Mouse (Mus musculus) granulocyte monocyte progenitor cell, adult 5-6 weeks (primary cell): ENCODE data around the gene Pagr1a. TPM values are rescaled to one million over a fixed set of nuclear protein-coding genes. Genes with fewer than 3 reads are reported as not detected.

Experiments
- total RNA-seq, 2 experiments: library from RNA; stranded (forward) in 1 of 2; stranded (reverse) in 1 of 2; fragments of 200-712, 200-1000 nt in 1 of 2; fragments of >200 nt in 1 of 2; fragmentation: Nextera tagmentation in 1 of 2; gene quantifications; 2 replicates each; pipeline ENCODE4 v1.2.3; 2014 to 2017

Gene Pagr1a
- total RNA-seq, 2 experiments from 2014 or later, result 27.2 to 50.8 TPM

Other genes starting within 250 kb of the Pagr1a start
Only the 30 nearest of the 32 such genes appear.
- gene Tbx6, start 235.9 kb downstream of the Pagr1a start, total RNA-seq (2014; fragmentation: Nextera tagmentation), result 0.58 TPM in 1 of 2 replicates, not detected in the other
- not detected in 2 replicates for gene Tbx6, start 235.9 kb downstream of the Pagr1a start, total RNA-seq (2017)
- gene Ppp4c, start 224.9 kb downstream of the Pagr1a start, total RNA-seq (2014; fragmentation: Nextera tagmentation), result 160 and 219 TPM in 2 replicates
- 131 and 137 TPM in 2 replicates for gene Ppp4c, start 224.9 kb downstream of the Pagr1a start, total RNA-seq (2017)
- not detected in 2 replicates for gene Fam57b, start 219.7 kb downstream of the Pagr1a start, total RNA-seq (2014; fragmentation: Nextera tagmentation)
- not detected in 2 replicates for gene Fam57b, start 219.7 kb downstream of the Pagr1a start, total RNA-seq (2017)
- gene 4930451I11Rik, start 185.7 kb downstream of the Pagr1a start, total RNA-seq (2014; fragmentation: Nextera tagmentation), result not detected in 2 replicates
- gene 4930451I11Rik, start 185.7 kb downstream of the Pagr1a start, total RNA-seq (2017), result not detected in 2 replicates
- not detected in 2 replicates for gene Doc2a, start 169.9 kb downstream of the Pagr1a start, total RNA-seq (2014; fragmentation: Nextera tagmentation)
- gene Doc2a, start 169.9 kb downstream of the Pagr1a start, total RNA-seq (2017), result 0.15 TPM in 1 of 2 replicates, not detected in the other
- gene Hirip3, start 155.4 kb downstream of the Pagr1a start, total RNA-seq (2014; fragmentation: Nextera tagmentation), result 62.2 and 65.9 TPM in 2 replicates
- 168 and 171 TPM in 2 replicates for gene Hirip3, start 155.4 kb downstream of the Pagr1a start, total RNA-seq (2017)
- gene Ino80e, start 155.0 kb downstream of the Pagr1a start, total RNA-seq (2014; fragmentation: Nextera tagmentation), result 89.0 and 100 TPM in 2 replicates
- gene Ino80e, start 155.0 kb downstream of the Pagr1a start, total RNA-seq (2017), result 23.4 and 35.3 TPM in 2 replicates
- gene Taok2, start 132.6 kb downstream of the Pagr1a start, total RNA-seq (2014; fragmentation: Nextera tagmentation), result 28.0 and 45.8 TPM in 2 replicates
- 29.9 and 35.6 TPM in 2 replicates for gene Taok2, start 132.6 kb downstream of the Pagr1a start, total RNA-seq (2017)
- 27.9 and 31.9 TPM in 2 replicates for gene Tmem219, start 94.4 kb downstream of the Pagr1a start, total RNA-seq (2014; fragmentation: Nextera tagmentation)
- gene Tmem219, start 94.4 kb downstream of the Pagr1a start, total RNA-seq (2017), result 20.0 and 26.5 TPM in 2 replicates
- 12.4 and 23.1 TPM in 2 replicates for gene Kctd13, start 88.5 kb downstream of the Pagr1a start, total RNA-seq (2014; fragmentation: Nextera tagmentation)
- gene Kctd13, start 88.5 kb downstream of the Pagr1a start, total RNA-seq (2017), result 9.7 and 10.3 TPM in 2 replicates
- gene Asphd1, start 67.8 kb downstream of the Pagr1a start, total RNA-seq (2014; fragmentation: Nextera tagmentation), result not detected in 2 replicates
- not detected in 2 replicates for gene Asphd1, start 67.8 kb downstream of the Pagr1a start, total RNA-seq (2017)
- 3.4 and 6.4 TPM in 2 replicates for gene Sez6l2, start 66.8 kb downstream of the Pagr1a start, total RNA-seq (2014; fragmentation: Nextera tagmentation)
- 0.46 and 1.4 TPM in 2 replicates for gene Sez6l2, start 66.8 kb downstream of the Pagr1a start, total RNA-seq (2017)
- gene Cdipt, start 41.4 kb downstream of the Pagr1a start, total RNA-seq (2014; fragmentation: Nextera tagmentation), result 72.3 and 78.9 TPM in 2 replicates
- 38.2 and 63.1 TPM in 2 replicates for gene Cdipt, start 41.4 kb downstream of the Pagr1a start, total RNA-seq (2017)
- gene Cdiptos, start 41.3 kb downstream of the Pagr1a start, total RNA-seq (2014; fragmentation: Nextera tagmentation), result 1.1 and 2.7 TPM in 2 replicates
- 0.26 and 1.1 TPM in 2 replicates for gene Cdiptos, start 41.3 kb downstream of the Pagr1a start, total RNA-seq (2017)
- 9.8 and 13.1 TPM in 2 replicates for gene Mvp, start 2.7 kb downstream of the Pagr1a start, total RNA-seq (2014; fragmentation: Nextera tagmentation)
- 17.7 and 22.1 TPM in 2 replicates for gene Mvp, start 2.7 kb downstream of the Pagr1a start, total RNA-seq (2017)
- not detected in 2 replicates for gene Pagr1b, start 868 bp downstream of the Pagr1a start, total RNA-seq (2014; fragmentation: Nextera tagmentation)
- gene Pagr1b, start 868 bp downstream of the Pagr1a start, total RNA-seq (2017), result 10.5 TPM in 1 of 2 replicates, not detected in the other
- gene Gm42742, start 3.7 kb upstream of the Pagr1a start, total RNA-seq (2014; fragmentation: Nextera tagmentation), result 2.3 and 28.3 TPM in 2 replicates
- gene Gm42742, start 3.7 kb upstream of the Pagr1a start, total RNA-seq (2017), result 32.7 and 35.4 TPM in 2 replicates
- gene Prrt2, start 3.9 kb upstream of the Pagr1a start, total RNA-seq (2014; fragmentation: Nextera tagmentation), result 1.8 and 6.9 TPM in 2 replicates
- gene Prrt2, start 3.9 kb upstream of the Pagr1a start, total RNA-seq (2017), result 0.43 and 1.6 TPM in 2 replicates
- gene Maz, start 9.7 kb upstream of the Pagr1a start, total RNA-seq (2014; fragmentation: Nextera tagmentation), result 143 and 169 TPM in 2 replicates
- gene Maz, start 9.7 kb upstream of the Pagr1a start, total RNA-seq (2017), result 52.5 and 77.5 TPM in 2 replicates
- 26.2 and 29.2 TPM in 2 replicates for gene Kif22, start 25.1 kb upstream of the Pagr1a start, total RNA-seq (2014; fragmentation: Nextera tagmentation)
- 65.0 and 67.4 TPM in 2 replicates for gene Kif22, start 25.1 kb upstream of the Pagr1a start, total RNA-seq (2017)
- not detected in 2 replicates for gene Zg16, start 70.0 kb upstream of the Pagr1a start, total RNA-seq (2014; fragmentation: Nextera tagmentation)
- 1.6 and 2.5 TPM in 2 replicates for gene Zg16, start 70.0 kb upstream of the Pagr1a start, total RNA-seq (2017)
- gene AI467606, start 74.0 kb upstream of the Pagr1a start, total RNA-seq (2014; fragmentation: Nextera tagmentation), result 19.3 and 22.1 TPM in 2 replicates
- 23.5 and 25.9 TPM in 2 replicates for gene AI467606, start 74.0 kb upstream of the Pagr1a start, total RNA-seq (2017)
- 2.7 and 3.1 TPM in 2 replicates for gene Qprt, start 104.9 kb upstream of the Pagr1a start, total RNA-seq (2014; fragmentation: Nextera tagmentation)
- gene Qprt, start 104.9 kb upstream of the Pagr1a start, total RNA-seq (2017), result 0.21 and 1.6 TPM in 2 replicates
- gene Spn, start 120.5 kb upstream of the Pagr1a start, total RNA-seq (2014; fragmentation: Nextera tagmentation), result 123 and 159 TPM in 2 replicates
- gene Spn, start 120.5 kb upstream of the Pagr1a start, total RNA-seq (2017), result 293 and 356 TPM in 2 replicates
- 21.1 and 44.7 TPM in 2 replicates for gene Cd2bp2, start 178.7 kb upstream of the Pagr1a start, total RNA-seq (2014; fragmentation: Nextera tagmentation)
- 44.1 and 58.2 TPM in 2 replicates for gene Cd2bp2, start 178.7 kb upstream of the Pagr1a start, total RNA-seq (2017)
- gene Tbc1d10b, start 191.1 kb upstream of the Pagr1a start, total RNA-seq (2014; fragmentation: Nextera tagmentation), result 27.0 and 33.2 TPM in 2 replicates
- gene Tbc1d10b, start 191.1 kb upstream of the Pagr1a start, total RNA-seq (2017), result 26.2 and 35.0 TPM in 2 replicates
- gene Mylpf, start 191.5 kb upstream of the Pagr1a start, total RNA-seq (2014; fragmentation: Nextera tagmentation), result 9.1 and 25.5 TPM in 2 replicates
- gene Mylpf, start 191.5 kb upstream of the Pagr1a start, total RNA-seq (2017), result 1.2 and 4.3 TPM in 2 replicates
- gene Zfp553, start 215.7 kb upstream of the Pagr1a start, total RNA-seq (2014; fragmentation: Nextera tagmentation), result 6.0 and 18.7 TPM in 2 replicates
- 11.4 and 12.0 TPM in 2 replicates for gene Zfp553, start 215.7 kb upstream of the Pagr1a start, total RNA-seq (2017)
- 17.1 and 23.3 TPM in 2 replicates for gene Sept1, start 215.8 kb upstream of the Pagr1a start, total RNA-seq (2014; fragmentation: Nextera tagmentation)
- 29.1 and 33.3 TPM in 2 replicates for gene Sept1, start 215.8 kb upstream of the Pagr1a start, total RNA-seq (2017)
- 4.9 and 7.8 TPM in 2 replicates for gene Zfp771, start 226.9 kb upstream of the Pagr1a start, total RNA-seq (2014; fragmentation: Nextera tagmentation)
- gene Zfp771, start 226.9 kb upstream of the Pagr1a start, total RNA-seq (2017), result 5.9 and 10.6 TPM in 2 replicates